Mouse (Mus musculus) neutrophil, adult 5-6 weeks (primary cell): ENCODE data around the gene Telo2. TPM values are rescaled to one million over a fixed set of nuclear protein-coding genes. Genes with fewer than 3 reads are reported as not detected.
A peak's percentile ranks its signal among the peaks of the same experiment; 100 is the strongest.
"Not testable (repeated sequence)": the region's sequence is repeated elsewhere in the genome, so short reads cannot be mapped to it uniquely, and the experiment has no call there.

Experiments
- ATAC-seq: fragments of 151-379, 151-347 bp; 2 replicates; pipeline ENCODE4 v1.8.0; 2017; ENCODE audit warnings: mild to moderate bottlenecking, moderate TSS enrichment; ENCODE audit not compliant: insufficient number of reproducible peaks, poor library complexity, low FRiP score, severe bottlenecking; ENCODE audit errors: extremely low read depth
- total RNA-seq: library from RNA; stranded (forward); fragments of 200-1000 nt; gene quantifications from 2 replicates; pipeline ENCODE4 v1.2.3, GENCODE M21; 2017

The Telo2 gene
- total RNA-seq, result 17.4 and 19.6 TPM in 2 replicates

GRCm38 (mm10) chr17:25115664-25116432 lies at the start of gene Telo2:
Gene Telo2, minus strand, starts transcription at chr17:25115967.
- ATAC-seq, result peak; percentile 85

- ATAC-seq, result no peak
Observed at GRCm38 (mm10) chr17:25164770-25165169, 49.0 kb upstream of the Telo2 start.

GRCm38 (mm10) chr17:25163387-25163786 lies 47.6 kb upstream of the Telo2 start:
- ATAC-seq, result no peak

- ATAC-seq, result no peak
Observed at GRCm38 (mm10) chr17:25162161-25162560, 46.4 kb upstream of the Telo2 start, which contains the start of gene Ccdc154. Gene Ccdc154, plus strand, starts transcription at chr17:25162461.

- ATAC-seq, result no peak
Observed at GRCm38 (mm10) chr17:25139960-25140359, 24.2 kb upstream of the Telo2 start.

- ATAC-seq, result no peak
Observed at GRCm38 (mm10) chr17:25138803-25139202, 23.0 kb upstream of the Telo2 start.

- ATAC-seq, result no peak
Observed at GRCm38 (mm10) chr17:25135622-25136021, 19.9 kb upstream of the Telo2 start.

- ATAC-seq, result peak; percentile 68
Observed at GRCm38 (mm10) chr17:25133275-25133698, 17.5 kb upstream of the Telo2 start, which contains the start of gene Clcn7. Gene Clcn7, plus strand, starts transcription at chr17:25133391.

- ATAC-seq, result no peak
Observed at GRCm38 (mm10) chr17:25130060-25130459, 14.3 kb upstream of the Telo2 start.

- no peak for ATAC-seq
Observed at GRCm38 (mm10) chr17:25127681-25128080, 11.9 kb upstream of the Telo2 start.

GRCm38 (mm10) chr17:25127079-25127478 lies 11.3 kb upstream of the Telo2 start:
- ATAC-seq, result no peak

- not testable (repeated sequence) for ATAC-seq
Observed at GRCm38 (mm10) chr17:25125442-25126060, 9.8 kb upstream of the Telo2 start.

- ATAC-seq, result peak; percentile 47; the same call in 1 of the 2 replicates
Observed at GRCm38 (mm10) chr17:25123979-25124378, 8.2 kb upstream of the Telo2 start.

- no peak for ATAC-seq
Observed at GRCm38 (mm10) chr17:25120406-25120805, 4.6 kb upstream of the Telo2 start, which contains the start of gene Ptx4. Gene Ptx4, plus strand, starts transcription at chr17:25120760.

GRCm38 (mm10) chr17:25117263-25117662 lies 1.5 kb upstream of the Telo2 start:
- ATAC-seq, result no peak

GRCm38 (mm10) chr17:25114908-25115645 lies 690 bp downstream of the Telo2 start:
- ATAC-seq, result no peak

GRCm38 (mm10) chr17:25112423-25112810 lies 3.4 kb downstream of the Telo2 start:
- ATAC-seq, result no peak

- ATAC-seq, result no peak
Observed at GRCm38 (mm10) chr17:25111739-25112422, 3.9 kb downstream of the Telo2 start.

- no peak for ATAC-seq
Observed at GRCm38 (mm10) chr17:25111220-25111619, 4.5 kb downstream of the Telo2 start.
